Mouse (Mus musculus) megakaryocyte, embryonic 14.5 days (primary cell): ENCODE data around the gene Rnaset2a. TPM values are rescaled to one million over a fixed set of nuclear protein-coding genes. Genes with fewer than 3 reads are reported as not detected.
"Not testable (repeated sequence)": the region's sequence is repeated elsewhere in the genome, so short reads cannot be mapped to it uniquely, and the experiment has no call there.

Experiments
- H3K27me3 ChIP-seq: replicated peaks from 2 replicates; pipeline ENCODE3; 2012; ENCODE audit warnings: inconsistent platforms
- H3K36me3 ChIP-seq: replicated peaks from 2 replicates; pipeline ENCODE3; 2012; ENCODE audit warnings: low read length, inconsistent platforms, mixed read lengths
- H3K4me1 ChIP-seq: 2 replicates; pipeline ENCODE4 v1.6.1; 2012; ENCODE audit warnings: inconsistent platforms
- H3K4me3 ChIP-seq: replicated peaks from 2 replicates; pipeline ENCODE3; 2012; ENCODE audit warnings: moderate library complexity, mild to moderate bottlenecking, inconsistent platforms
- H3K9me3 ChIP-seq: 2 replicates; pipeline ENCODE4 v1.6.1; 2012; ENCODE audit warnings: inconsistent platforms
- FLI1 ChIP-seq: IDR thresholded peaks from 2 replicates; pipeline ENCODE4 v1.6.1; 2012; ENCODE audit warnings: low read length, inconsistent platforms, mixed read lengths
- GATA1 ChIP-seq: IDR thresholded peaks from 3 replicates; pipeline ENCODE4 v1.6.1; 2012; ENCODE audit warnings: mixed read lengths, low read length, inconsistent platforms, borderline replicate concordance
- polyA plus RNA-seq: library from polyadenylated mRNA; stranded (reverse); fragments of >175 nt; gene quantifications from 2 replicates; pipeline ENCODE4 v1.2.3, GENCODE M21; 2012; ENCODE audit warnings: low replicate concordance; ENCODE audit not compliant: insufficient read depth

Rnaset2a gene
- polyA plus RNA-seq = 29.1 and 88.8 TPM in 2 replicates

- not testable (repeated sequence) for H3K27me3 ChIP-seq, H3K36me3 ChIP-seq, H3K9me3 ChIP-seq, H3K4me1 ChIP-seq
- H3K4me3 ChIP-seq = peak within 1 kb of the TSS; percentile 86
Measured at GRCm38 (mm10) chr17:8147439-8148316, at the start of gene Rnaset2a, which contains the start of gene Gm49673. Gene Rnaset2a (minus strand): TSS chr17:8148097. Gene Gm49673 (minus strand): TSS chr17:8147788.

- Histone ChIP-seq H3K4me1 (peaks cover 19% of the 10 kb centered on the region), H3K27me3 (no peaks in the 10 kb centered on the region), H3K9me3 (no peaks in the 10 kb centered on the region), H3K4me3 (no peak overlapping the region), H3K36me3 (peaks cover 47% of the 10 kb centered on the region)
- no peak for TF ChIP-seq FLI1
- no peak for TF ChIP-seq GATA1
Measured at GRCm38 (mm10) chr17:8197652-8198051, 49.8 kb upstream of the Rnaset2a start.

DNA sequence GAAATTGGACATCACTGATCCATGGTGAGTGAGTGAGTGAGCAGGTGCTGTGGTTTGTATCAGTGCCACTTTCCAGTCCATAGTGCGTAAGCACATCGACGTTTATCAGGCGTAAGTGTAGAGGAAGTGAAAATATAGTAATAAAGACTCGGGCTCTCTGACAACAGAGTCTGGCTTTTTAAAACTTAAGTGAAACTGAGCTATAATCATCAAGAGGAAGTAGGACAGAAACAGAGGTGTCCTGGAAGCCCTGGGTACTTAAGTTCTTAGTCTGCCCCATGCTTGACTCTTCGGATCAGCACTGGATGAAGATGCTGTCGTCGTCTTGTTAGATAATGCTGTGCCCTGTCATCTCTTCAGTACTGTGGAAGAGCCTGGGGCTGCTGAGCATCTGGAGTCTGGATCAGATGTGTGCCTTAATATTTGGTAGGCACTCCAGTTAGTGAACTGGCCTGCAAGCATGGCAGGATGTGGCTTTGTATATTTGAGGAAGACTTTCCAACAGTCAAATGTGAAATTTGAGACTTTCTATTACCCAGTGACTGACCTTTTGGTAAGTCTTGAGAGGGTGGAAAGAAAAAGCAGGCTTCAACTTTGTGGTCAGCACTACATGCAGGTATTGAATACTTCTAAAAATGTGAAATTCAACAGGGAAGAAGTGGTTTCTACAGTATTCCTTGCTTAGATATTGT, 47.9 kb upstream of the Rnaset2a start:
- Histone ChIP-seq H3K27me3 (no peaks in the 10 kb centered on the region), H3K36me3 (peaks cover 63% of the 10 kb centered on the region), H3K9me3 (no peaks in the 10 kb centered on the region), H3K4me1 (peaks cover 19% of the 10 kb centered on the region), H3K4me3 (no peak overlapping the region)
- no peak for TF ChIP-seq GATA1
- no peak for TF ChIP-seq FLI1

GRCm38 (mm10) chr17:8193678-8194077, 45.8 kb upstream of the Rnaset2a start:
- H3K4me1 ChIP-seq = peaks cover 17% of the 10 kb centered on the region
- H3K9me3 ChIP-seq = no peaks in the 10 kb centered on the region
- H3K4me3 ChIP-seq = no peak overlapping the region
- H3K36me3 ChIP-seq = peaks cover 83% of the 10 kb centered on the region
- TF ChIP-seq GATA1 (no peak), FLI1 (no peak)
- no peaks in the 10 kb centered on the region for H3K27me3 ChIP-seq

- Histone ChIP-seq H3K27me3 (no peaks in the 10 kb centered on the region), H3K4me1 (peaks cover 3% of the 10 kb centered on the region; the same call in 1 of the 2 replicates), H3K9me3 (no peaks in the 10 kb centered on the region), H3K36me3 (peaks cover 89% of the 10 kb centered on the region), H3K4me3 (no peak overlapping the region)
- TF ChIP-seq GATA1 (no peak), FLI1 (no peak)
Measured at GRCm38 (mm10) chr17:8184217-8184616, 36.3 kb upstream of the Rnaset2a start.

GRCm38 (mm10) chr17:8183815-8184214, 35.9 kb upstream of the Rnaset2a start:
- Histone ChIP-seq H3K4me3 (no peak overlapping the region), H3K4me1 (no peaks in the 10 kb centered on the region), H3K9me3 (no peaks in the 10 kb centered on the region), H3K36me3 (peaks cover 90% of the 10 kb centered on the region), H3K27me3 (no peaks in the 10 kb centered on the region)
- TF ChIP-seq GATA1 (no peak), FLI1 (no peak)

- Histone ChIP-seq H3K9me3 (no peaks in the 10 kb centered on the region), H3K4me3 (no peak overlapping the region), H3K4me1 (peaks cover 1% of the 10 kb centered on the region; the same call in 1 of the 2 replicates), H3K27me3 (no peaks in the 10 kb centered on the region), H3K36me3 (peaks cover 92% of the 10 kb centered on the region)
- TF ChIP-seq FLI1 (no peak), GATA1 (no peak)
Measured at GRCm38 (mm10) chr17:8177090-8177489, 29.2 kb upstream of the Rnaset2a start.

- no peaks in the 10 kb centered on the region for H3K9me3 ChIP-seq
- H3K4me3 ChIP-seq = no peak overlapping the region
- H3K27me3 ChIP-seq = no peaks in the 10 kb centered on the region
- H3K36me3 ChIP-seq = peaks cover 75% of the 10 kb centered on the region
- TF ChIP-seq GATA1 (no peak), FLI1 (no peak)
- H3K4me1 ChIP-seq = peaks cover 12% of the 10 kb centered on the region
Measured at GRCm38 (mm10) chr17:8171081-8171480, 23.2 kb upstream of the Rnaset2a start.

GRCm38 (mm10) chr17:8170331-8170730, 22.4 kb upstream of the Rnaset2a start:
- H3K27me3 ChIP-seq = no peaks in the 10 kb centered on the region
- no peak overlapping the region for H3K4me3 ChIP-seq
- H3K9me3 ChIP-seq = no peaks in the 10 kb centered on the region
- TF ChIP-seq FLI1 = no peak
- TF ChIP-seq GATA1 = no peak
- H3K36me3 ChIP-seq = peaks cover 67% of the 10 kb centered on the region
- H3K4me1 ChIP-seq = peaks cover 12% of the 10 kb centered on the region

GRCm38 (mm10) chr17:8167436-8167835, 19.5 kb upstream of the Rnaset2a start:
- Histone ChIP-seq H3K4me3 (peak overlapping the region; percentile 59), H3K36me3 (peaks cover 40% of the 10 kb centered on the region), H3K4me1 (peaks cover 16% of the 10 kb centered on the region)
- not testable (repeated sequence) for H3K9me3 ChIP-seq, H3K27me3 ChIP-seq

GRCm38 (mm10) chr17:8166454-8166853, 18.6 kb upstream of the Rnaset2a start:
- Histone ChIP-seq H3K36me3 (peaks cover 30% of the 10 kb centered on the region), H3K4me1 (peaks cover 13% of the 10 kb centered on the region)
- not testable (repeated sequence) for H3K9me3 ChIP-seq, H3K4me3 ChIP-seq, H3K27me3 ChIP-seq

DNA sequence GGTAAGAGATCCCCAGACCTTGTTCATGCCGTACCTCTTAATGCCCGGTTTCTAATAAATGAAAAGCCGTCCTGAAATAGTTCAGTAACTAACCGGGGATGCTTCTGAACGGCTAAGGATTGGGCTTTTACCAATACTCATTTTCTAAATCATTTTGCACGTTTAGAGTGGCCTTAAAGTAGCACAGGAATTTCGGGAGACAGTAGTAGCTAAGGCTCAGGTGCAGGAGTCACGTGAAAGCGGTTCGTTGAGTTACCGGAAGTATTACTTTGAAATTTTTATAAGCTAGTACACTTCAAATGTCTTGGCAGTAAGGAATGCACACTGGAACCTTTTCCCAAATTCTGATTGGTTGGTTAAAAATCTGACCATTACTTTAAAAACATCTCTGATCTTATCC, 18.1 kb upstream of the Rnaset2a start:
- H3K4me1 ChIP-seq = peaks cover 13% of the 10 kb centered on the region
- not testable (repeated sequence) for H3K4me3 ChIP-seq, H3K9me3 ChIP-seq, H3K27me3 ChIP-seq
- H3K36me3 ChIP-seq = peaks cover 26% of the 10 kb centered on the region

DNA sequence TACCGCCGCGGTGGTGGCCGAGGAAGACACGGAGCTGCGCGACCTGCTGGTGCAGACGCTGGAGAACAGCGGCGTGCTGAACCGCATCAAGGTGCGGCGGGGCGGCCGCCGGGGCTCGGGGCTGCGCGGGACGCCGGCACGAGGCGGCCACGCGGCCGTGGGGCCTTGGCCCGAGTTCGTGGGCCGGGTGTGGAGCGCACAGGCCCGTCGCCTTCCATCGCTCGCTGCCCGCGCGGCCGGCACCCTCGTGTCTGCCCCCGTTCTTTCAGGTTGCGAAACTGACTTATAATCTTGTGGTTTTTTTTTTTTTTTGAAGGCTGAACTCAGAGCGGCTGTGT, 17.7 kb upstream of the Rnaset2a start:
- Histone ChIP-seq H3K36me3 (peaks cover 22% of the 10 kb centered on the region), H3K4me3 (peak overlapping the region; percentile 91), H3K4me1 (peaks cover 12% of the 10 kb centered on the region)
- H3K9me3 ChIP-seq, H3K27me3 ChIP-seq: not testable (repeated sequence)

- not testable (repeated sequence) for H3K9me3 ChIP-seq, H3K27me3 ChIP-seq, H3K4me1 ChIP-seq
- peak within 1 kb of the TSS; percentile 91 for H3K4me3 ChIP-seq
- peaks cover 15% of the 10 kb centered on the region for H3K36me3 ChIP-seq
Measured at GRCm38 (mm10) chr17:8164701-8165607, 17.1 kb upstream of the Rnaset2a start, which contains the start of gene Fgfr1op. Gene Fgfr1op (plus strand): TSS chr17:8165501.
